ENCODE assay signal across 23 mouse cellular contexts in the genomic region with DNA sequence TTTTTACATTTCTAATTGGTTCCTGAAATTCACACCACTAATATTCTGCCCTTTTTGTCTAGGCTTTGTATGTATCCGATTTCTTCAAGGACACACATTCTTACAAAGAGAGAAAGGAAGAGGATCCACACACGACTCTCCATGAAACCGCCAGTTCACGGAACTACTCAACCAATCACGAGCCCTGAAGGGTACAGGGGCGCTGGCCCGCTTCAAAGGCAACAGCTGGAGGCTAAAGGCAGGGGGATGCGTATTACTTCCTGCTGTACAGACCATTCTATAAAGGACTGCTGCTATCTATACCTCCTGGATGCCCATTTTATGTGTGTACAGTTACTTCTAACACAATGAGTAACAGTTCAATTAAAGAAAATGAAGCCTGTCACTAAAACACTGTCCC. TPM values are rescaled to one million over a fixed set of nuclear protein-coding genes. Genes with fewer than 3 reads are reported as not detected.
DNase-seq lines count a peak whose midpoint lies in the region; ATAC-seq and TF ChIP-seq lines count a peak whose summit lies in the region.
"Had no signal": no experiment of that assay in that cellular context is flagged by ENCODE, and none has a peak within 500 bp of the region (broad histone marks: within the 10 kb centered on the region; RNA-seq: fewer than 3 reads in every experiment).

No protein-coding gene starts in this region.

- no peak overlapping the region for H3K9ac ChIP-seq in liver, embryonic 13.5 days
- no peak overlapping the region for H3K9ac ChIP-seq in liver, postnatal 0 days (replicated peaks)
- H3K9ac ChIP-seq: embryonic facial prominence, embryonic 12.5 days; forebrain, embryonic 13.5 days; forebrain, embryonic 15.5 days had no signal

- peak overlapping the region; percentile 8; the same call in 1 of the 2 replicates for H3K27ac ChIP-seq in liver, embryonic 13.5 days
- no peak overlapping the region for H3K27ac ChIP-seq in liver, postnatal 0 days (ENCODE audit: low read depth)
- H3K27ac ChIP-seq: embryonic facial prominence, embryonic 10.5 days; embryonic facial prominence, embryonic 12.5 days; forebrain, embryonic 13.5 days; forebrain, embryonic 15.5 days had no signal

- no peaks in the 10 kb centered on the region for H3K9me3 ChIP-seq in liver, embryonic 13.5 days (replicated peaks)
- H3K9me3 ChIP-seq in liver, postnatal 0 days (ENCODE audit: low read length), result no peaks in the 10 kb centered on the region
- H3K9me3 ChIP-seq: embryonic facial prominence, embryonic 10.5 days; embryonic facial prominence, embryonic 12.5 days; forebrain, embryonic 13.5 days; forebrain, embryonic 15.5 days; G1E had no signal

- H3K36me3 ChIP-seq in liver, embryonic 13.5 days, result peaks cover 91% of the 10 kb centered on the region
- peaks cover 83% of the 10 kb centered on the region for H3K36me3 ChIP-seq in liver, postnatal 0 days (replicated peaks; ENCODE audit: insufficient read depth, low read length)

- TF ChIP-seq CTCF in liver, postnatal 0 days (IDR thresholded peaks at IDR 0.05; ENCODE audit: low read depth), result no peak

- peaks cover 31% of the 10 kb centered on the region for H3K4me1 ChIP-seq in liver, embryonic 13.5 days (replicated peaks)
- peaks cover 2% of the 10 kb centered on the region; the same call in 1 of the 2 replicates for H3K4me1 ChIP-seq in liver, postnatal 0 days (ENCODE audit: insufficient read depth)
- H3K4me1 ChIP-seq: embryonic facial prominence, embryonic 10.5 days; embryonic facial prominence, embryonic 12.5 days; forebrain, embryonic 15.5 days had no signal

- no peak overlapping the region for H3K4me3 ChIP-seq in liver, embryonic 13.5 days (replicated peaks)
- H3K4me3 ChIP-seq in liver, postnatal 0 days (ENCODE audit: low read depth, low read length), result no peak overlapping the region
- H3K4me3 ChIP-seq: embryonic facial prominence, embryonic 10.5 days; embryonic facial prominence, embryonic 12.5 days; forebrain, embryonic 13.5 days; forebrain, embryonic 15.5 days had no signal

- ATAC-seq in liver, embryonic 13.5 days (ENCODE audit: low read depth), result no peak
- ATAC-seq in liver, postnatal 0 days, result no peak
- ATAC-seq: activated CD4-positive, CD25-positive, alpha-beta regulatory T cell, adult 4 months; CD4-positive, CD25-positive, alpha-beta regulatory T cell, adult 4 months; forebrain, embryonic 13.5 days; forebrain, embryonic 15.5 days; Patski had no signal

- WGBS in liver, embryonic 13.5 days (ENCODE audit: insufficient replicate concordance), result 88% methylated on average over 8 of the region's 8 CpGs
- 87% methylated on average over 8 of the region's 8 CpGs for WGBS in liver, postnatal 0 days (ENCODE audit: insufficient replicate concordance)
- 48% methylated on average over 8 of the region's 8 CpGs for WGBS in large intestine, adult 2 months

- no peak overlapping the region for H3K4me2 ChIP-seq in liver, embryonic 13.5 days
- H3K4me2 ChIP-seq in liver, postnatal 0 days (ENCODE audit: low read depth, low read length), result no peak overlapping the region
- H3K4me2 ChIP-seq: embryonic facial prominence, embryonic 12.5 days; forebrain, embryonic 13.5 days; forebrain, embryonic 15.5 days had no signal

- no peaks in the 10 kb centered on the region for H3K27me3 ChIP-seq in liver, embryonic 13.5 days
- H3K27me3 ChIP-seq in liver, postnatal 0 days (ENCODE audit: insufficient read depth, low read length), result no peaks in the 10 kb centered on the region
- H3K27me3 ChIP-seq: CH12.LX; embryonic facial prominence, embryonic 12.5 days; forebrain, embryonic 13.5 days; forebrain, embryonic 15.5 days; Patski had no signal

- DNase-seq in heart, adult 11 months, result peak; percentile 63
- no peak for DNase-seq in heart, postnatal 10 days
- DNase-seq in liver, embryonic 13.5 days, result no peak
- no peak for DNase-seq in liver, postnatal 0 days
- DNase-seq in large intestine, adult 2 months (ENCODE audit: low read depth, low spot score), result peak; percentile 33
- DNase-seq: adrenal gland, adult 8-10 months; adrenal gland, postnatal 14 days; adrenal gland, postnatal 36 days; B cell, adult 2 months; cerebellum, adult 11-12 months; cerebellum, adult 2 months; cerebellum, adult 9-10 months; cerebellum, postnatal 10 days; cerebellum, postnatal 25 days had no signal

- no peak for TF ChIP-seq EP300 in liver, postnatal 0 days (IDR thresholded peaks at IDR 0.05; ENCODE audit: low read depth)

- intact Hi-C loops in heart, postnatal 10 days (cut with DNase I), result no loop called here

RNA-seq across cellular contexts. Expression of gene Mtrex, which starts 59.8 kb away (rescaled TPM):
- total RNA-seq in heart, postnatal 10 days (2021), result 10 to 100 TPM; 29.4 to 31.6 TPM
- polyA plus RNA-seq in liver, embryonic 13.5 days (2015; fragmentation: Nextera tagmentation; extraction: Ambion mirVana), result 42.2 and 56.3 TPM in 2 replicates
- polyA plus RNA-seq in liver, postnatal 0 days (2015; fragmentation: Nextera tagmentation; extraction: Ambion mirVana), result 13.5 and 13.8 TPM in 2 replicates
- 5.6 and 7.4 TPM in 2 replicates for polyA plus RNA-seq in large intestine, adult 2 months (2012; rRNA removed)

RNA-seq across cellular contexts. Expression of gene Dhx29, which starts 59.9 kb away (rescaled TPM):
- 10 to 100 TPM; 12.8 to 15.9 TPM for total RNA-seq in heart, postnatal 10 days (2021)
- 13.2 and 14.4 TPM in 2 replicates for polyA plus RNA-seq in liver, embryonic 13.5 days (2015; fragmentation: Nextera tagmentation; extraction: Ambion mirVana)
- 5.0 and 5.3 TPM in 2 replicates for polyA plus RNA-seq in liver, postnatal 0 days (2015; fragmentation: Nextera tagmentation; extraction: Ambion mirVana)
- 2.2 and 2.4 TPM in 2 replicates for polyA plus RNA-seq in large intestine, adult 2 months (2012; rRNA removed)

Comparison
In these comparisons a context has a peak if more than half of its experiments do, and no peak if none do; other contexts are left out.
1. DNase-seq: peak in heart, adult 11 months (single experiment) and large intestine, adult 2 months (single experiment); none in heart, postnatal 10 days (0 of 2), liver, embryonic 13.5 days (single experiment) and liver, postnatal 0 days (single experiment).